Mouse (Mus musculus) hindbrain, embryonic 14.5 days (tissue): ENCODE data around the gene Psmd2. TPM values are rescaled to one million over a fixed set of nuclear protein-coding genes. Genes with fewer than 3 reads are reported as not detected.

Experiments used
- ATAC-seq: fragments of 200-750 bp; cut with Nextera tagmentation; 2 replicates; pipeline ENCODE4 v1.8.0; 2017; ENCODE audit warnings: moderate number of reproducible peaks, mild to moderate bottlenecking, moderate TSS enrichment, moderate library complexity; ENCODE audit not compliant: low FRiP score
- DNase-seq: peaks from one replicate; pipeline ENCODE4 v3.0.0-alpha.2; 2015; ENCODE audit warnings: low spot score
- H3K27ac ChIP-seq: fragments of 300-500 bp; sonication (generic); 2 replicates; pipeline ENCODE4 v1.5.1; 2014; ENCODE audit warnings: mild to moderate bottlenecking, moderate library complexity
- H3K27me3 ChIP-seq: fragments of 300-500 bp; sonication (generic); 2 replicates; pipeline ENCODE4 v1.6.1; 2014; ENCODE audit warnings: mild to moderate bottlenecking, low read length, mixed read lengths; ENCODE audit not compliant: control insufficient read depth, insufficient read depth
- H3K36me3 ChIP-seq: fragments of 300-500 bp; sonication (generic); replicated peaks from 2 replicates; pipeline ENCODE4 v1.6.1; 2014; ENCODE audit not compliant: control insufficient read depth, insufficient read depth
- H3K4me1 ChIP-seq: fragments of 300-500 bp; sonication (generic); replicated peaks from 2 replicates; pipeline ENCODE4 v1.6.1; 2014; ENCODE audit warnings: antibody characterized with exemption, low read length, mixed read lengths; ENCODE audit not compliant: control insufficient read depth, insufficient read depth
- H3K4me2 ChIP-seq: fragments of 300-500 bp; sonication (generic); replicated peaks from 2 replicates; pipeline ENCODE4 v1.6.1; 2014; ENCODE audit warnings: mild to moderate bottlenecking, moderate library complexity
- H3K4me3 ChIP-seq: fragments of 300-500 bp; sonication (generic); replicated peaks from 2 replicates; pipeline ENCODE4 v1.5.1; 2014; ENCODE audit warnings: mild to moderate bottlenecking, low read length
- H3K9ac ChIP-seq: fragments of 300-500 bp; sonication (generic); 2 replicates; pipeline ENCODE4 v1.6.1; 2014
- H3K9me3 ChIP-seq: fragments of 300-500 bp; sonication (generic); 2 replicates; pipeline ENCODE4 v1.6.1; 2016; ENCODE audit warnings: low read length; ENCODE audit not compliant: control insufficient read depth
- WGBS: fragments of 180-500 bp; shearing (Covaris S2); extraction: QIAGEN DNeasy Blood & Tissue Kit; methylation state at CpG from one replicate; pipeline ENCODE4 v1.1.7; 2014; 5-methylcytosine and 5-hydroxymethylcytosine counted together
- polyA plus RNA-seq: library from polyadenylated mRNA; unstranded; fragments of >200 nt; fragmentation: Nextera tagmentation; extraction: Ambion mirVana; gene quantifications from 2 replicates; pipeline ENCODE4 v1.2.1, GENCODE M21; 2014

The Psmd2 gene
- polyA plus RNA-seq, 1 experiment from 2014 or later = 329 TPM

DNA sequence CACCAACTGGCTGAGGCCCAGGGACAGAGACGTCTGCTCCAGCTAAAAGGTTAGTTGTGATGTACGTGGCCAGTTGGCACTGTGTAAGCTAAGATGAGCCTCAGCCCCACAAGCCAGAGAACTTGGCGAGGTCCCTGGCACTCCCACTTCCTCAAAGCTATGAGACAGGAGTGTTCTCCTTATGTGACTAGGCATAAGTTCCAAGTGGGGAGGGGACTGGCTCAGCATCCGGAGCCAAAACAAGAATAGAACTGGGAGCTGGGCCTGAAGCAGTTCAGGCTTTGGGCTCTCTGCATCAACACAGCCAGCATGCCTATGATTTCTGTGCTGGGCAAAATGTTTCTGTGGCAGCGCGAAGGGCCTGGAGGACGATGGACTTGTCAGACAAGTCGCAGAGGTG lies 43.3 kb downstream of the Psmd2 start:
- WGBS = 67% methylated on average over 8 of the region's 8 CpGs
- no peak for ATAC-seq
- Histone ChIP-seq H3K4me1 (peaks cover 40% of the 10 kb centered on the region), H3K9ac (no peak overlapping the region), H3K4me3 (no peak overlapping the region), H3K27me3 (no peaks in the 10 kb centered on the region), H3K9me3 (no peaks in the 10 kb centered on the region), H3K27ac (no peak overlapping the region; the same call in 1 of the 2 replicates), H3K4me2 (peak overlapping the region; percentile 68; the same call in 1 of the 2 replicates), H3K36me3 (peaks cover 40% of the 10 kb centered on the region)
- DNase-seq = no peak

DNA sequence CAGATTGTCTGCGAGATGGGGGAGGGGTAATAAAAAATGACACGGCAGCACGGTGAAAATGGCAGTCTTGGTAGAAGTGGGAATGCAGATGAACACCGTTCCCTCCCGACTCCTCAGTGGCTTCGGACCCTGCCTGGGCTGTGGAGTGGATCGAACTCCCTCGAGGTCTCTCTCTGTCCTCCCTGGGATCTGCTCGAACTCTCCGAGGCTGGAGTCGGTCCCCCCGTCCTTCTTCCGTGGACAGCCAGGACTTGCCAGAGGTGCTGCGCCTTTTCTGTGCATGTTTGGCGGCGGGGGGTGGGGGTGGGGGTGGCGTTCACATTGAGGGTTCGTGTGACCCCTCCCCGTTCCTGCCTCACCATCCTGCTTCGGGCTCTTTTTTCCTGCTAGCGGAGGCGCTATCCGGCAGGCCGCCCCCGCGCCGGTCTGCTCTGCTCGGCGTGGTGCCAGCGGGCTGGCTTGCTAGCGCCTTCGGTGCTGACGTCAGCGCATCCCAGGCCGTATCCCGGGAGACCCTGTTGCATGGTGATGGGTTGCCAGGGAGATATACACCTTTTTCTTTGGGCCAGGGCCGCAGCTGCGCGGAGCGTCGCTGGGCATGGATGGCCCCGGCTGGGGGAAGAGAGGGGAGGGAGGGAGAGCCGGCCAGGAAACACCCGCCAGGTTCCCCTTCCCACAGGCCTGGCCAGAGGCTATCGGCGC lies 44.3 kb downstream of the Psmd2 start:
- peaks cover 38% of the 10 kb centered on the region for H3K36me3 ChIP-seq
- H3K27me3 ChIP-seq = no peaks in the 10 kb centered on the region
- DNase-seq (peak; percentile 93), ATAC-seq (peak; percentile 79)
- 1% methylated on average over 45 of the region's 46 CpGs for WGBS
- H3K27ac ChIP-seq = peak overlapping the region; percentile 86
- H3K4me3 ChIP-seq = peak overlapping the region; percentile 41
- H3K4me2 ChIP-seq = peak overlapping the region; percentile 68
- no peaks in the 10 kb centered on the region for H3K9me3 ChIP-seq
- H3K9ac ChIP-seq = peak overlapping the region; percentile 66
- H3K4me1 ChIP-seq = peaks cover 40% of the 10 kb centered on the region

DNA sequence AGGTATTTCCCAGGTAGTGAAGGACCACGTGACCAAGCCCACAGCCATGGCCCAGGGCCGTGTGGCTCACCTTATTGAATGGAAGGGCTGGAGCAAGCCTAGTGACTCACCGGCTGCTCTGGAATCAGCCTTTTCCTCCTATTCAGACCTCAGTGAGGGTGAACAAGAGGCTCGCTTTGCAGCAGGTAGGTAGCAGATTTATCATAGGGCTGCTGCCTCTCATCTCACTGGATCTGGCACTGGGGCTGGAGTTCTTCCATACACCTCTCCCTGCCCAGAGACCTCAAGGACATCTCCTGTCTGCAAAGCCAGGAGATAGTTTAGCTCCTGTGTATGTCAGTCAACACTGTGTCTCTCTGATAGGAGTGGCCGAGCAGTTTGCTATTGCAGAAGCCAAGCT lies 47.8 kb downstream of the Psmd2 start:
- no peak for DNase-seq
- WGBS = 85% methylated on average over 5 of the region's 5 CpGs
- Histone ChIP-seq H3K36me3 (peaks cover 31% of the 10 kb centered on the region), H3K4me1 (peaks cover 41% of the 10 kb centered on the region), H3K9ac (no peak overlapping the region), H3K27ac (no peak overlapping the region), H3K27me3 (no peaks in the 10 kb centered on the region), H3K4me2 (no peak overlapping the region), H3K4me3 (no peak overlapping the region), H3K9me3 (no peaks in the 10 kb centered on the region)
- no peak for ATAC-seq

DNA sequence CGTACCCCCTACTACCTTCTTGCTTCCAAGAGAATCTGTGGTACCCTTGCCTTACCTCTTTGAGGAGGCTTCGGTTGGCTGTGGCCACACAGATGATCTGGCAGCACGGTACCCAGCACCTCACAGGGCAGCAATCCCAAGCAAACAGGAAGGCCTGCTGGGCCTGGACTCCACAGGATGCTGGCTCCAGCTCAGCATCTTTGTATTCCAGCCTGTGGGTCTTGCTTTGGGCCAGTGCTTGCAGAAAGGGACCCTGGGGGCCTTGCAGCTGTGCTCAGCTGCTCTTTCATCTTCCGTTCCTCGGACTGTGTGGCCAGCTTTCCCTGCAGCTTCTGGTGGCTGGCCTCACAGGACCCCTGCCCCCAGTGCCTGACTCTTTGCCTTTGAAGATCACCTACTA lies 48.6 kb downstream of the Psmd2 start:
- ATAC-seq (no peak), DNase-seq (no peak)
- H3K4me1 ChIP-seq = peaks cover 36% of the 10 kb centered on the region
- H3K4me3 ChIP-seq = no peak overlapping the region
- no peak overlapping the region for H3K4me2 ChIP-seq
- H3K27me3 ChIP-seq = no peaks in the 10 kb centered on the region
- 0 out of 2 replicates have a peak overlapping the region, but pooled peaks have one; percentile 9 for H3K9ac ChIP-seq
- H3K36me3 ChIP-seq = peaks cover 39% of the 10 kb centered on the region
- WGBS = 36% methylated on average over 5 of the region's 5 CpGs
- H3K27ac ChIP-seq = no peak overlapping the region
- H3K9me3 ChIP-seq = no peaks in the 10 kb centered on the region

DNA sequence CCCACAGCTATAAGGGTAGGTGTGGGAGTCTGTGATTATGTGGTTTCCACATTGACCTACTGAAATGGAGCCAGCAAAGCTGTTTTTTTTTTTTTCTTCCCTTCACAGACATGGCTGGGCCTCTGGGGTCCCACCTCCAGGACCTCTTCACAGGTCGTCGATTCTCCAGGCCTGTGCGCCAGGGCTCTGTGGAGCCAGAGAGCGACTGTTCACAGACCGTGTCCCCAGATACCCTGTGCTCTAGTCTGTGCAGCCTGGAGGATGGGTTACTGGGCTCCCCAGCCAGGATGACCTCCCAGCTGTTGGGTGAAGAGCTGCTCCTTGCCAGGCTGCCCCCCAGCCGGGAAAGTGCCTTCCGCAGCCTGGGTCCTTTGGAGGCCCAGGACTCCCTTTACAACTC lies 49.9 kb downstream of the Psmd2 start:
- H3K27ac ChIP-seq = no peak overlapping the region
- H3K4me1 ChIP-seq = peaks cover 24% of the 10 kb centered on the region
- peaks cover 50% of the 10 kb centered on the region for H3K36me3 ChIP-seq
- no peak overlapping the region for H3K9ac ChIP-seq
- H3K9me3 ChIP-seq = no peaks in the 10 kb centered on the region
- no peaks in the 10 kb centered on the region for H3K27me3 ChIP-seq
- ATAC-seq (no peak), DNase-seq (no peak)
- no peak overlapping the region for H3K4me2 ChIP-seq
- no peak overlapping the region for H3K4me3 ChIP-seq
- 37% methylated on average over 7 of the region's 7 CpGs for WGBS

DNA sequence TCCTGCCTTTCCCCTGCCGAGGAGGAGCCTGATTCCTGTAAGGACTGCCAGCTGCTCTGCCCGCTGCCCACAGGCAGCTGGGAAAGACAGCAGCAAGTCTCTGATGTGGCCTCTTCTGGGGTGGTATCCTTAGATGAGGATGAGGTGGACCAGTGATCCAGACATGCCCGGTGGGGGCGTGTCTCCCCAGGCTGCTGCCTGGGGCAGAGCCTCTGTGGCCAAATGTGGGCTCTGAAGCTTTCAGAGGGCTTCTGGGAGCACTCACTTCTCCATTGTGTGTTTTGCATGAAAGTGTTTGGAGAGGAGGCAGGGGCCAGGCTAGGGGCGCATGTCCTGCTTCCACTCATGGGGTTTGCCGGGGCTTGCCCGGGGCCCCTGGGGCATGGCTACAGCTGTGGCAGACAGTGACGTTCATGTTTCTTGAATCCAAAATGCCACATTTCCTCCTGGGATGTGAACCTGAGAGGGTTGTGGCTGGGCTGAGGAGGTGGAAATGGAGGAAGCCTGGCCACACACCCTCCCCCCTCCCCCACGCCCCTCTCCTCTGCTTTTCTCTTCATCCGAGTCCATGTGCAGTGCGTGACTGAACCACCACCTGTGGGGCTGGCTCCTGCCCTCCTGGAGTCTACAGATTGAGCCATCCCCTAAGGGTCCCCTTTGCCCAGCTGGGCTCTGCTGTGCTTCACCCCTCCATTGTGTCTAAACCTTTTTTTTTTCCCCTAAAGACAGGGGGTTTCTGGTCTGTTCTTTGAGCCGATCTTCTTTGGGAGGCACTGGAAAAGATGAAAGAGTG lies 50.5 kb downstream of the Psmd2 start:
- Histone ChIP-seq H3K36me3 (peaks cover 56% of the 10 kb centered on the region), H3K9ac (no peak overlapping the region), H3K4me2 (no peak overlapping the region), H3K27ac (peak overlapping the region; percentile 34; the same call in 1 of the 2 replicates), H3K9me3 (no peaks in the 10 kb centered on the region), H3K4me3 (no peak overlapping the region), H3K27me3 (no peaks in the 10 kb centered on the region), H3K4me1 (peaks cover 19% of the 10 kb centered on the region)
- ATAC-seq = peak; percentile 24; the same call in 1 of the 2 replicates
- WGBS = 16% methylated on average over 12 of the region's 12 CpGs
- no peak for DNase-seq

DNA sequence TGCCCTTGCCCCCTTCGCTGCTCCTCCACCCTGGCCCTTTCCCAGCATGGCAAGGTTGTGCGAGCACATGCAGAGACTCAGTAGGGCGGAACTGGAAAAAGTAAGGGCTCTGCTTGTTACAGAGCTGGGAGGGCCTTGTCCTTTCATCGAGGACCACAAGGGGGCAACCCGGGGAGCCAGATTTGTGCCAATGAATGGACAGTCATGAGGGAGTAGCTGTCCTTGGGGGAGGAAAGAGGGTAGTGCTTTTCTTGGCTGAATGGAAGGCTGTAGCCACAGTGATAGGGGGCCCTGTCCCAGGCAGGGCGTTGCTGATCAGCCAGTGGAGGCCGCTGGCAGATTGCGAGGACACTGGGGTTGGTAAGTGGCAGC lies 51.1 kb downstream of the Psmd2 start:
- H3K36me3 ChIP-seq = peaks cover 61% of the 10 kb centered on the region
- no peaks in the 10 kb centered on the region for H3K27me3 ChIP-seq
- H3K27ac ChIP-seq = peak overlapping the region; percentile 34; the same call in 1 of the 2 replicates
- DNase-seq (peak; percentile 63), ATAC-seq (peak; percentile 53; the same call in 1 of the 2 replicates)
- H3K9ac ChIP-seq = 0 out of 2 replicates have a peak overlapping the region, but pooled peaks have one; percentile 25
- H3K4me1 ChIP-seq = peaks cover 15% of the 10 kb centered on the region
- H3K4me3 ChIP-seq = no peak overlapping the region
- WGBS = 5% methylated on average over 8 of the region's 8 CpGs
- H3K9me3 ChIP-seq = no peaks in the 10 kb centered on the region
- no peak overlapping the region for H3K4me2 ChIP-seq

DNA sequence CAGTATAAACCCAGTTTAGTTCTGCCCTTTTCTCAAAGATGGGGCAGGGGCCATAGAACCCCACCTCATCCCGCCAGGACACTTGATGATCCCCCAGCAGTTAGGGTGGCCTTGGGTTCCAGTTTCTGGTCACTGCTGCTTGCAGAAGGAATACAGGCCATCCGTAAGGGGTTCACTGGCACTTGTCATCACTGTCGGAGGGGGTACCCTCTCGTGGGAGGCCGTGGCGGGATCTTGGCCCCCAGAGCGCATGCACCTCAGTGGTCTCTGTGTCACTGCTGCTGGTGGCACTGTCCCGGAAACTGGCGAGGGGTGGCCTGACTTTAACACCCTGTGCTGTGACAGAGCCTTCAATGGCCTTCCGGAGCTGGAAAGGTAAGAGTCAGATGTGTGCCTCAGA lies 51.6 kb downstream of the Psmd2 start:
- Histone ChIP-seq H3K4me2 (no peak overlapping the region), H3K27me3 (no peaks in the 10 kb centered on the region), H3K9ac (no peak overlapping the region), H3K9me3 (no peaks in the 10 kb centered on the region), H3K27ac (no peak overlapping the region), H3K4me3 (no peak overlapping the region), H3K4me1 (peaks cover 14% of the 10 kb centered on the region), H3K36me3 (peaks cover 67% of the 10 kb centered on the region)
- WGBS = 94% methylated on average over 10 of the region's 10 CpGs
- DNase-seq (no peak), ATAC-seq (no peak)

DNA sequence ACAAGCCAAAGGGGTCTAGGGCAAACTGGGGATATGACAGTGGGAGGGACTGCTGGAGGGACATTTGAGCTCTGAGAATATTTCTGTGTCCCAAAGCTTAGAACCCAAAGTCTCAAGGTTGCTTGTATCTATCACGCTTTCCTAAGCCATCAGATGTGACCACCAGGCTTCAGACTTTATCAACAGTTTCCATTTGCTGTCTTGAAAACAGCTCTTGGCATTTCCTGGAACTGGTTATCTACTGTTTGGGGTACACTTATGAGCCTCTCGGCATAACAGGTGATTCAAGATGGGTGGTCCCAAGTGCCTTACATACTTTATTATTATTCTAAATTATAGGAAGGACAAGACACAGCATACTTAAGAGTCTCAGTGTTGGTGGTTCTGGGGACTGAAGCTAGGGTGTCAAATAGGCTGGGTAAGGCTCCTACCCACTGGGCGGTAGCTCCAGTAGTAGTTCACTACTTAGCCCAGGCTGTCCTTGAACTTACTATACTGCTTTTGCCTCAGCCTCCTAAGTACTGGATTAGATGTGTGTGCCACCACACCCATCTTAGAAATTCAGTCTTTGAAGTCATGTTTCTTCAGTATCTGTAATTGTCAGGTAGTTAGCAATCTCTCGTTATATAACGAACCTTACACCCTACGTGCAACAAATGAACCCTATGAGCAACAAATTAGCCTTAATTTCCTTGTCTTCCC lies 52.4 kb downstream of the Psmd2 start:
- 96% methylated on average over 6 of the region's 6 CpGs for WGBS
- peaks cover 73% of the 10 kb centered on the region for H3K36me3 ChIP-seq
- no peak overlapping the region for H3K4me2 ChIP-seq
- H3K27me3 ChIP-seq = no peaks in the 10 kb centered on the region
- ATAC-seq = no peak
- H3K27ac ChIP-seq = no peak overlapping the region
- H3K9me3 ChIP-seq = no peaks in the 10 kb centered on the region
- H3K4me3 ChIP-seq = no peak overlapping the region
- H3K4me1 ChIP-seq = peaks cover 14% of the 10 kb centered on the region
- no peak for DNase-seq
- H3K9ac ChIP-seq = no peak overlapping the region
